Mouse (Mus musculus): ENCODE data around the gene Umad1. TPM values are rescaled to one million over a fixed set of nuclear protein-coding genes. Genes with fewer than 3 reads are reported as not detected.

Gene Umad1
- total and polyA plus RNA-seq, 3 experiments = 6.1 to 18.1 (median 7.0) TPM

DNA sequence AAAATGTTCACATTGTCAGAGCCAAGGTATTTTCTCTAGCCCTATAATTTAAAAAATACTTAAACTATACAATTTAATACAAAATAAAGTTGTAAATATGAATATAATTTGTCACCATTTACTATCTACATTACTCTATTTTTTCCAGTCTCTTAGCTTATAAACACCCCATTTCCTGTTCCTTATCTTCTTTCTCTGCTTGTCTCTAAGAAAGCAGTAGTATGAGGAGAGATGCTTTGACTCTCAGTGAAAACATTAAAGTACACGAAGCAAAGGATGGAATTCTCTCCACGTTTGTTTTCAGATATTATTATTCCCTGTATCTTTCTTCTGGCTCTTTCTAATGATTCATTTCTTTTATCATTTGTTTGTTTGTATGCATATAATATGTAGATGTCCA, 99.1 kb downstream of the Umad1 start:
- Histone ChIP-seq H3K9me3 (replicated peaks) (no peaks in the 10 kb centered on the region), H3K36me3 (replicated peaks) (peaks cover 14% of the 10 kb centered on the region), H3K4me1 (ENCODE audit: insufficient read depth, low read depth, low read length) (peaks cover 26% of the 10 kb centered on the region), H3K27me3 (ENCODE audit: insufficient read depth, low read length) (no peaks in the 10 kb centered on the region), H3K4me3 (ENCODE audit: low read depth, low read length) (no peak overlapping the region)
- peak; percentile 60; the same call in 1 of the 2 replicates for ATAC-seq (ENCODE audit: extremely low read depth, insufficient number of reproducible peaks, low FRiP score, poor library complexity, severe bottlenecking)
- DNase-seq (ENCODE audit: low spot score) = no peak
- TF ChIP-seq GATA2 (IDR thresholded peaks at IDR 0.05; ENCODE audit: borderline replicate concordance, low read depth, low read length) (no peak), POLR2AphosphoS5 (IDR thresholded peaks at IDR 0.05; ENCODE audit: insufficient replicate concordance, low read depth, low read length) (no peak), TAL1 (conservative IDR thresholded peaks at IDR 0.05; ENCODE audit: low read depth, low read length) (no peak), CTCF (IDR thresholded peaks at IDR 0.05; ENCODE audit: low read depth, low read length) (no peak), GATA1 (IDR thresholded peaks at IDR 0.05; ENCODE audit: borderline replicate concordance, low read length) (no peak)

DNA sequence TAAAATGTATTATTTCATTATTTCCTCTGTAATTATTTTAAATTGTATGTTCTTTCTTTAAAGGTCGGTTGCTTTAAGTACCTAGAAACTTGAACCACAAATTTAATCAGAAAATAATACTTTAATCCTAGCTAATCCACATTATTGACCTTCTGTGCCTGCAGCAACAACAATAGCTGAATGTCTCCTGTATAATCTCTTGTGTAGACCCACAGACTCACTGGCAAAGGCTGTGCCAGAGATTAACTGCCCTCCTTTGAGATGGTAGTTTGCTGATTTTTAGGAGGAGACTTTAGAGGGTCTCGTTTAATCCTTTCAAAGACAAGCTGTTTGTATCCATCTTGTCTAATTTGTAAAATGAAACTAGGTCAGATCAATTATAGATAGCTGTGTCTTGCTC, 99.7 kb downstream of the Umad1 start:
- H3K4me3 ChIP-seq (ENCODE audit: low read depth, low read length) = no peak overlapping the region
- DNase-seq (ENCODE audit: low spot score) (no peak), ATAC-seq (ENCODE audit: extremely low read depth, insufficient number of reproducible peaks, low FRiP score, poor library complexity, severe bottlenecking) (no peak)
- H3K9me3 ChIP-seq (replicated peaks) = no peaks in the 10 kb centered on the region
- H3K36me3 ChIP-seq (replicated peaks) = peaks cover 14% of the 10 kb centered on the region
- peaks cover 25% of the 10 kb centered on the region for H3K4me1 ChIP-seq (ENCODE audit: insufficient read depth, low read depth, low read length)
- TF ChIP-seq POLR2AphosphoS5 (IDR thresholded peaks at IDR 0.05; ENCODE audit: insufficient replicate concordance, low read depth, low read length) (no peak), GATA2 (IDR thresholded peaks at IDR 0.05; ENCODE audit: borderline replicate concordance, low read depth, low read length) (no peak), CTCF (IDR thresholded peaks at IDR 0.05; ENCODE audit: low read depth, low read length) (no peak), GATA1 (IDR thresholded peaks at IDR 0.05; ENCODE audit: borderline replicate concordance, low read length) (no peak), TAL1 (conservative IDR thresholded peaks at IDR 0.05; ENCODE audit: low read depth, low read length) (no peak)
- no peaks in the 10 kb centered on the region for H3K27me3 ChIP-seq (ENCODE audit: insufficient read depth, low read length)

DNA sequence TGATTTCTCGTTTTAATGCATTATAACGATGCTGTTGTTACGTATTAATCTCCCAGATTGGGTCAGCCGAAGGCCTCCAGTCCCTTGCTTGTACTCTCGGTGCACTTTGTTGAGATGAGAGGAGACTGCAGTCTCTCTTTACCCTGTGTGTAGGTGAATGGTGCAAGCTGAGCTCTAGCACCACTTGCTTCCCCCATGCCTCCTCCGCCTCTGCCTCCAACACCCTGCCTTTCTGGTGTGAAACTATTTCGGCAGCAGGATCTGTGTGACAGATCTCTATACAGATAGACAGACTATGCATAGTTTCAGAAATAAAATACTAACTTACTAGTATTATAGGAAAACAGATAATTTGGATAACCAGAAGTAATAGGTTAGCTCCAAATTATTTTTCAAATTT, 101.7 kb downstream of the Umad1 start:
- Histone ChIP-seq H3K4me3 (ENCODE audit: low read depth, low read length) (no peak overlapping the region), H3K36me3 (replicated peaks) (peaks cover 4% of the 10 kb centered on the region), H3K27me3 (ENCODE audit: insufficient read depth, low read length) (no peaks in the 10 kb centered on the region), H3K4me1 (ENCODE audit: insufficient read depth, low read depth, low read length) (peaks cover 12% of the 10 kb centered on the region), H3K9me3 (replicated peaks) (no peaks in the 10 kb centered on the region)
- no peak for ATAC-seq (ENCODE audit: extremely low read depth, insufficient number of reproducible peaks, low FRiP score, poor library complexity, severe bottlenecking)
- no peak for DNase-seq (ENCODE audit: low spot score)
- no peak for TF ChIP-seq CTCF (IDR thresholded peaks at IDR 0.05; ENCODE audit: low read depth, low read length)
- TF ChIP-seq GATA1 (IDR thresholded peaks at IDR 0.05; ENCODE audit: borderline replicate concordance, low read length) = no peak
- no peak for TF ChIP-seq TAL1 (conservative IDR thresholded peaks at IDR 0.05; ENCODE audit: low read depth, low read length)

DNA sequence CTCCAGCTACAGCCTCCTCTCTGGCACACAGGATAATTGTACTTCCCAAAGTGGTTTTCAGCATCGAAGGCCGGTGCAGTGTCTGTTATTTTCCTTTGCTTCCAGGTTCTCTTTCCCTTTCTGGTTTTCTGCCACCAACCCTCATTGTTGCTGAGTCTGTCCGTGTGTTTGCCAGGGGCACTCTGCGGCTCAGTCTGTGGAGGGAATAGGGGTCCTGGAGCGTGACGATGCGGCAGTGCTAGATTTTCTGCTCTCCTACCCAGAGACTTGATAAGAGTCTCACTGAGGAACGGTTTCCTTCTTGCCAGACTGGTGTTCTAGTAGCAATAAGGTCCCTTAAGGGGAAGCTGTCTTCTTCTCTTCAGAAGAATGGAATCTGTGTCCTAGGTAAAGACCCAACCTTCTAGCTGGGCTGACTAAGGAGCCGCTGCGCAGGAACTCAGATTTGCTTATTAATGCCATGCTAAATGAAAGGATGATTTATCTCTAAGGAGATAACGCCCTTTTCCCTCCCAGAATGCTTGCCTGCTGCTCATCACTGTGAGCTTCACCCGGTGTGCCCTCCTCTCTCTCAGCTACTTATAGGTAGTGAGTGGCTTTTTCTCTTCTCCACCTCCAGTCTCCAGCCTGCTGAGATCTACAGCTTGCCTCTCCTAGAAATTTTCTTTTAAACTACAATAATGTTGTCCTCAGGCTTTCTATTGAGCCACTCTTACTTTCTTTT, 105.1 kb downstream of the Umad1 start:
- Histone ChIP-seq H3K27me3 (ENCODE audit: insufficient read depth, low read length) (no peaks in the 10 kb centered on the region), H3K4me1 (ENCODE audit: insufficient read depth, low read depth, low read length) (peaks cover 7% of the 10 kb centered on the region), H3K4me3 (ENCODE audit: low read depth, low read length) (no peak overlapping the region), H3K36me3 (replicated peaks) (peaks cover 5% of the 10 kb centered on the region), H3K9me3 (replicated peaks) (no peaks in the 10 kb centered on the region)
- ATAC-seq (ENCODE audit: extremely low read depth, insufficient number of reproducible peaks, low FRiP score, poor library complexity, severe bottlenecking) (no peak), DNase-seq (ENCODE audit: low spot score) (no peak)
- TF ChIP-seq GATA2 (IDR thresholded peaks at IDR 0.05; ENCODE audit: borderline replicate concordance, low read depth, low read length) = no peak

DNA sequence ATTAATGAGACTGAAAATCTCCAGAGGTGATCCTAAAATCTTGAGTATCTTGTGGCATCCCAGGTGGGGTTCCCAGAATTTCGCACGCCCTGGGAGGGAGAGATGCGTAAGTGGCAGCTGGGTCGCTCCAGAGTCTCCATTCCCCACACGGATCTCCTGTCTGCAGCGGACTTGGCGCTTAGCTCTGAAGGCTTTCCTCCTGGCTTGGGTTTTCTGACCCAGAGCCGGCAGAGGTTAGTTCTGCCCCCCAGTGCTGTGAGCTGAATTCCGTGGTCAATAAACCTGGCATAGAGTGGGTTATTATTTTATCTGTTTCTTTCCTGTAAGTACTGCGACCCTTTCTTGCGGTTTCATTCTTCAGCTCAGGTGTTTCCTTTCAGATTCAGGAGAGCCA, 105.7 kb downstream of the Umad1 start:
- DNase-seq (ENCODE audit: low spot score) = no peak
- ATAC-seq (ENCODE audit: extremely low read depth, insufficient number of reproducible peaks, low FRiP score, poor library complexity, severe bottlenecking) = no peak
- peaks cover 2% of the 10 kb centered on the region; the same call in 1 of the 2 replicates for H3K4me1 ChIP-seq (ENCODE audit: insufficient read depth, low read depth, low read length)
- no peak overlapping the region for H3K4me3 ChIP-seq (ENCODE audit: low read depth, low read length)
- TF ChIP-seq GATA1 (IDR thresholded peaks at IDR 0.05; ENCODE audit: borderline replicate concordance, low read length) (no peak), POLR2AphosphoS5 (IDR thresholded peaks at IDR 0.05; ENCODE audit: insufficient replicate concordance, low read depth, low read length) (no peak), GATA2 (IDR thresholded peaks at IDR 0.05; ENCODE audit: borderline replicate concordance, low read depth, low read length) (no peak), CTCF (IDR thresholded peaks at IDR 0.05; ENCODE audit: low read depth, low read length) (no peak), TAL1 (conservative IDR thresholded peaks at IDR 0.05; ENCODE audit: low read depth, low read length) (no peak)
- peaks cover 5% of the 10 kb centered on the region for H3K36me3 ChIP-seq (replicated peaks)
- no peaks in the 10 kb centered on the region for H3K9me3 ChIP-seq (replicated peaks)
- no peaks in the 10 kb centered on the region for H3K27me3 ChIP-seq (ENCODE audit: insufficient read depth, low read length)

DNA sequence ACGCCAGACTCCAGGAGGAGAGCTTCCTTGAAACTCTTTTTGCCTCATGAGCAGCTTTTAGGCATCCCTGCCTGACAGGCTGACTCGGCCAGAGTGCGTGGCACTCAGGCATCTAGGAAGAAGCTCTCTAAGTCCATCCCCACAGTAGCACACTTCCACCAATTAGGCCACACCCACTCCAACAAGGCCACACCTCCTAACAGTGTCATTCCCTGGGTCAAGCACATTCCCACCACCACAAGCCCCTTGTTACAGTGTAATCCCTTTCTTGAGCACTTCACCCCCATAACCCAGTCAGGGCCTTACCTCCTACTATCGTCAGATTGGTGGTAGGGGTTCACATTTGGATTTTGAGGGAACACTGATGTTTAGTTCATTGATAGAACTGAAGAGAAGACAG, 108.6 kb downstream of the Umad1 start:
- Histone ChIP-seq H3K4me1 (ENCODE audit: insufficient read depth, low read depth, low read length) (peaks cover 2% of the 10 kb centered on the region; the same call in 1 of the 2 replicates), H3K27me3 (ENCODE audit: insufficient read depth, low read length) (no peaks in the 10 kb centered on the region), H3K4me3 (ENCODE audit: low read depth, low read length) (no peak overlapping the region), H3K9me3 (replicated peaks) (no peaks in the 10 kb centered on the region), H3K36me3 (replicated peaks) (peaks cover 7% of the 10 kb centered on the region)
- no peak for TF ChIP-seq GATA2 (IDR thresholded peaks at IDR 0.05; ENCODE audit: borderline replicate concordance, low read depth, low read length)
- ATAC-seq (ENCODE audit: extremely low read depth, insufficient number of reproducible peaks, low FRiP score, poor library complexity, severe bottlenecking) (no peak), DNase-seq (ENCODE audit: low spot score) (no peak)

Measured in G1E (cell line).